Mouse (Mus musculus) heart, adult 8-10 months (tissue): ENCODE measurements around the gene Rnase2b. TPM values are rescaled to one million over a fixed set of nuclear protein-coding genes. Genes with fewer than 3 reads are reported as not detected.
"Not testable (repeated sequence)": the region's sequence is repeated elsewhere in the genome, so short reads cannot be mapped to it uniquely, and the experiment has no call there.

Source experiments
- DNase-seq: peaks from one replicate; pipeline ENCODE4 v3.0.0; 2022; ENCODE audit warnings: low spot score
- total RNA-seq, 4 experiments: library from RNA; stranded (reverse); gene quantifications; 2 replicates each; pipeline ENCODE4 v1.2.4; 2022

The Rnase2b gene
- total RNA-seq, 4 experiments from 2014 or later = not detected

GRCm38 (mm10) chr14:51152249-51152870, 9.7 kb upstream of the Rnase2b start:
- DNase-seq = no peak

- no peak for DNase-seq
These were observed 5.9 kb upstream of the Rnase2b start for GRCm38 (mm10) chr14:51156056-51156735.

- DNase-seq = no peak
These were observed 5.4 kb upstream of the Rnase2b start for GRCm38 (mm10) chr14:51156736-51157068.

- no peak for DNase-seq
These were observed 5.0 kb upstream of the Rnase2b start for GRCm38 (mm10) chr14:51157072-51157471.

- DNase-seq = not testable (repeated sequence)
These were observed 1.3 kb downstream of the Rnase2b start for GRCm38 (mm10) chr14:51163323-51163722.

- no peak for DNase-seq
These were observed 3.4 kb downstream of the Rnase2b start for GRCm38 (mm10) chr14:51165435-51165834.

- no peak for DNase-seq
These were observed 4.0 kb downstream of the Rnase2b start for GRCm38 (mm10) chr14:51166068-51166467.

GRCm38 (mm10) chr14:51172095-51172865, 10.2 kb downstream of the Rnase2b start:
- not testable (repeated sequence) for DNase-seq

GRCm38 (mm10) chr14:51172947-51173346, 10.9 kb downstream of the Rnase2b start:
- not testable (repeated sequence) for DNase-seq

- DNase-seq = no peak
These were observed 11.8 kb downstream of the Rnase2b start for GRCm38 (mm10) chr14:51173843-51174242.

- not testable (repeated sequence) for DNase-seq
These were observed 19.0 kb downstream of the Rnase2b start for GRCm38 (mm10) chr14:51181051-51181450.

GRCm38 (mm10) chr14:51195681-51196080, 33.6 kb downstream of the Rnase2b start:
- peak; percentile 78 for DNase-seq

GRCm38 (mm10) chr14:51199098-51200023, 37.3 kb downstream of the Rnase2b start, which contains the start of gene Ang2:
Gene Ang2, minus strand, starts transcription at chr14:51199148.
- DNase-seq = no peak

GRCm38 (mm10) chr14:51200054-51200453, 38.0 kb downstream of the Rnase2b start:
- DNase-seq = no peak

- no peak for DNase-seq
These were observed 38.4 kb downstream of the Rnase2b start for GRCm38 (mm10) chr14:51200466-51200865.

- no peak for DNase-seq
These were observed 41.1 kb downstream of the Rnase2b start, which contains the start of gene Ear14 for GRCm38 (mm10) chr14:51203115-51203514. Gene Ear14, plus strand, starts transcription at chr14:51203391.

Other genes with a start within 250 kb of the Rnase2b start
- 10 to 100 TPM; 53.6 to 75.8 (median 70.5) TPM for gene Osgep, start 237.4 kb upstream of the Rnase2b start, total RNA-seq
- gene Apex1, start 237.3 kb upstream of the Rnase2b start, total RNA-seq = 10 to 100 TPM; 23.1 to 33.8 (median 26.7) TPM
- gene Pip4p1, start 231.4 kb upstream of the Rnase2b start, total RNA-seq = 10 to 100 TPM; 19.3 to 24.5 (median 20.6) TPM
- 10 to 100 TPM in 1 of 4 experiments, 1 to 10 TPM in 3; 8.0 to 10.9 (median 9.3) TPM for gene Pnp, start 231.2 kb upstream of the Rnase2b start, total RNA-seq
- 10 to 100 TPM in 2 of 4 experiments, 1 to 10 TPM in 2; 6.8 to 12.3 (median 9.5) TPM for gene Gm49342, start 217.7 kb upstream of the Rnase2b start, total RNA-seq
- gene Pnp2, start 206.3 kb upstream of the Rnase2b start, total RNA-seq = 1 to 10 TPM in 1 of 4 experiments, under 1 TPM in 2, not detected in 1; 0.52 to 1.2 (median 0.84) TPM
- gene Rnase10, start 154.5 kb upstream of the Rnase2b start, total RNA-seq = under 1 TPM in 3 of 4 experiments, not detected in 1; 0.25 to 0.37 (median 0.27) TPM
- not detected for gene Rnase9, start 120.4 kb upstream of the Rnase2b start, total RNA-seq
- not detected for gene Rnase11, start 112.1 kb upstream of the Rnase2b start, total RNA-seq
- gene Rnase12, start 104.6 kb upstream of the Rnase2b start, total RNA-seq = not detected
- not detected for gene Olfr750, start 87.8 kb upstream of the Rnase2b start, total RNA-seq
- gene Rnase4, start 71.2 kb upstream of the Rnase2b start, total RNA-seq = 10 to 100 TPM; 38.7 to 52.9 (median 46.5) TPM
- gene Ang, start 71.1 kb upstream of the Rnase2b start, total RNA-seq = 1 to 10 TPM; 3.6 to 9.2 (median 4.9) TPM
- not detected for gene Eddm3b, start 47.8 kb upstream of the Rnase2b start, total RNA-seq
- under 1 TPM; 0.16 to 0.63 (median 0.33) TPM for gene Rnase6, start 38.4 kb upstream of the Rnase2b start, total RNA-seq
- gene Rnase1, start 15.5 kb upstream of the Rnase2b start, total RNA-seq = 1 to 10 TPM in 2 of 4 experiments, under 1 TPM in 1, not detected in 1; 0.29 to 1.4 (median 1.3) TPM
- not detected for gene Ang2, start 36.9 kb downstream of the Rnase2b start, total RNA-seq
- gene Ear14, start 41.1 kb downstream of the Rnase2b start, total RNA-seq = not detected
- 10 to 100 TPM in 1 of 4 experiments, 1 to 10 TPM in 2, under 1 TPM in 1; 0.95 to 12.3 (median 2.4) TPM for gene Rnase2a, start 93.9 kb downstream of the Rnase2b start, total RNA-seq
- not detected for gene Gm7247, start 199.5 kb downstream of the Rnase2b start, total RNA-seq
- gene Vmn2r88, start 248.6 kb downstream of the Rnase2b start, total RNA-seq = not detected